Mouse (Mus musculus) cerebellum, adult 2 months (tissue): ENCODE results near the gene Gm42517.

Experiments used
- CTCF ChIP-seq: fragments of 200-500 bp; IDR thresholded peaks from 2 replicates; pipeline ENCODE4 v1.5.1; 2011; ENCODE audit warnings: low read depth, mild to moderate bottlenecking, control low read depth, low read length, moderate library complexity, borderline replicate concordance; ENCODE audit not compliant: insufficient read depth
- POLR2A ChIP-seq: fragments of 200-500 bp; IDR thresholded peaks from 2 replicates; pipeline ENCODE4 v1.6.1; 2011; ENCODE audit warnings: low read length, control low read depth, borderline replicate concordance; ENCODE audit not compliant: insufficient read depth

DNA sequence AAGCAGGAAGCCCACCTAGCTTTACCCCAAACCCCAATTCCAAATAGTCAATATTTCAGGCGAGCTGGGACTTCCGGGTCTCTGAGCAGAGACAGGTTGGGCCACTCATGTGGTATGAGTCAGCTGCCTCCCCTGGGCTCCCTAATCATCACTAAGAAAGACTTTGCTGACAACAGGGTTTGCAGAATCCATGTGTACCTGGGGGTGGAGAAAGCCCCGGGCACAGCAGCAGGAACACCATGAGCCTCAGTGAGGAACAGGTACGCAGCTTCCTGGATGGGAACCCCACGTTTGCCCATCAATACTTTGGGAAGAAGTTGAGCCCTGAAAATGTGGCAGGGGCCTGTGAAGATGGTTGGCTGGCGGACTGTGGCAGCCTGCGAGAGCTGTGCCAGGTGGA is 20.5 kb upstream of the Gm42517 start, which contains the start of gene Pde6b:
- TF ChIP-seq CTCF (no peak), POLR2A (no peak)
